Mouse (Mus musculus): ENCODE results near the gene Erich4. TPM values are rescaled to one million over a fixed set of nuclear protein-coding genes. Genes with fewer than 3 reads are reported as not detected.

The Erich4 gene
- polyA plus RNA-seq, 1 experiment = 0.11 TPM

- H3K4me1 ChIP-seq (ENCODE audit: control insufficient read depth, insufficient read depth, low read length) = no peaks in the 10 kb centered on the region
- H3K27ac ChIP-seq (ENCODE audit: insufficient read depth, low read length) = no peak overlapping the region
- DNase-seq = no peak
- no peak overlapping the region for H3K4me3 ChIP-seq (replicated peaks; ENCODE audit: insufficient read depth, low read depth, low read length)
- no peaks in the 10 kb centered on the region for H3K27me3 ChIP-seq (ENCODE audit: control insufficient read depth, insufficient read depth, low read length)
- 46% methylated on average over 6 of the region's 6 CpGs for WGBS
- TF ChIP-seq CTCF (IDR thresholded peaks at IDR 0.05; ENCODE audit: borderline replicate concordance, insufficient read depth, low read depth, low read length) (no peak), POLR2A (IDR thresholded peaks at IDR 0.05; ENCODE audit: borderline replicate concordance, insufficient read depth, low read length) (no peak)
These were observed 5.6 kb downstream of the Erich4 start for GRCm38 (mm10) chr7:25610056-25610455.

DNA sequence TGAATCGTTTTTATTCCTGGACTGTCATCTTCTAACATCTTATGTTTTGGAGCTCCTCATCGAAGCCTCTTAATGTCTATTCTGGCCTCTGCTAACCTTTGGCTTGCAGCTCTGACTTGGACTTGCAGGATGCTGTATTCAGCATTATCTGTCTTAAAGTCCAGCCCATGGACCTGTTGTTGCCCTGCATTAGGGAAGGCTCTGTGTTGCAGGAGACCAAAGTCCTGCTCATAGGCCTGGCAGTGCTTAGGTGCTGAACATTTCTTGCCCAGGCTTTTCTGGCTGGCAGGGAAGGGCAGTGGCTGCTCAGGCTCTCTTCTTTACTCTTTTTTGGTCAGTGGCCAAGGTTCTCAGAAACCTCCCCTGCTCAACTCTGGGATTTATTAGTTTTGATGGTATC, 8.5 kb downstream of the Erich4 start:
- 84% methylated on average over 2 of the region's 2 CpGs for WGBS
- DNase-seq = no peak
- no peaks in the 10 kb centered on the region for H3K27me3 ChIP-seq (ENCODE audit: control insufficient read depth, insufficient read depth, low read length)
- H3K4me3 ChIP-seq (replicated peaks; ENCODE audit: insufficient read depth, low read depth, low read length) = no peak overlapping the region
- H3K27ac ChIP-seq (ENCODE audit: insufficient read depth, low read length) = no peak overlapping the region
- no peak for TF ChIP-seq POLR2A (IDR thresholded peaks at IDR 0.05; ENCODE audit: borderline replicate concordance, insufficient read depth, low read length)
- no peaks in the 10 kb centered on the region for H3K4me1 ChIP-seq (ENCODE audit: control insufficient read depth, insufficient read depth, low read length)

GRCm38 (mm10) chr7:25606625-25607063, 9.0 kb downstream of the Erich4 start:
- no peak overlapping the region for H3K4me3 ChIP-seq (replicated peaks; ENCODE audit: insufficient read depth, low read depth, low read length)
- H3K4me1 ChIP-seq (ENCODE audit: control insufficient read depth, insufficient read depth, low read length) = no peaks in the 10 kb centered on the region
- TF ChIP-seq POLR2A (IDR thresholded peaks at IDR 0.05; ENCODE audit: borderline replicate concordance, insufficient read depth, low read length) (no peak), CTCF (IDR thresholded peaks at IDR 0.05; ENCODE audit: borderline replicate concordance, insufficient read depth, low read depth, low read length) (no peak)
- H3K27me3 ChIP-seq (ENCODE audit: control insufficient read depth, insufficient read depth, low read length) = no peaks in the 10 kb centered on the region
- DNase-seq = no peak
- 66% methylated on average over 4 of the region's 4 CpGs for WGBS
- H3K27ac ChIP-seq (ENCODE audit: insufficient read depth, low read length) = no peak overlapping the region

- DNase-seq = no peak
- 86% methylated on average over 16 of the region's 16 CpGs for WGBS
- no peak overlapping the region for H3K4me3 ChIP-seq (replicated peaks; ENCODE audit: insufficient read depth, low read depth, low read length)
- no peaks in the 10 kb centered on the region for H3K27me3 ChIP-seq (ENCODE audit: control insufficient read depth, insufficient read depth, low read length)
- H3K27ac ChIP-seq (ENCODE audit: insufficient read depth, low read length) = no peak overlapping the region
- no peaks in the 10 kb centered on the region for H3K4me1 ChIP-seq (ENCODE audit: control insufficient read depth, insufficient read depth, low read length)
- TF ChIP-seq CTCF (IDR thresholded peaks at IDR 0.05; ENCODE audit: borderline replicate concordance, insufficient read depth, low read depth, low read length) (no peak), POLR2A (IDR thresholded peaks at IDR 0.05; ENCODE audit: borderline replicate concordance, insufficient read depth, low read length) (no peak)
These were observed 14.3 kb downstream of the Erich4 start for GRCm38 (mm10) chr7:25601346-25601745.

- no peaks in the 10 kb centered on the region for H3K27me3 ChIP-seq (ENCODE audit: control insufficient read depth, insufficient read depth, low read length)
- H3K27ac ChIP-seq (ENCODE audit: insufficient read depth, low read length) = no peak overlapping the region
- no peaks in the 10 kb centered on the region for H3K4me1 ChIP-seq (ENCODE audit: control insufficient read depth, insufficient read depth, low read length)
- TF ChIP-seq POLR2A (IDR thresholded peaks at IDR 0.05; ENCODE audit: borderline replicate concordance, insufficient read depth, low read length) = no peak
- TF ChIP-seq CTCF (IDR thresholded peaks at IDR 0.05; ENCODE audit: borderline replicate concordance, insufficient read depth, low read depth, low read length) = no peak
- WGBS = 78% methylated on average over 11 of the region's 11 CpGs
- no peak for DNase-seq
- H3K4me3 ChIP-seq (replicated peaks; ENCODE audit: insufficient read depth, low read depth, low read length) = no peak overlapping the region
These were observed 15.0 kb downstream of the Erich4 start for GRCm38 (mm10) chr7:25600666-25601065.

- no peaks in the 10 kb centered on the region for H3K27me3 ChIP-seq (ENCODE audit: control insufficient read depth, insufficient read depth, low read length)
- H3K4me1 ChIP-seq (ENCODE audit: control insufficient read depth, insufficient read depth, low read length) = no peaks in the 10 kb centered on the region
- peak; percentile 47 to 73 for DNase-seq
- H3K4me3 ChIP-seq (replicated peaks; ENCODE audit: insufficient read depth, low read depth, low read length) = no peak overlapping the region
- H3K27ac ChIP-seq (ENCODE audit: insufficient read depth, low read length) = no peak overlapping the region
- TF ChIP-seq POLR2A (IDR thresholded peaks at IDR 0.05; ENCODE audit: borderline replicate concordance, insufficient read depth, low read length) (no peak), CTCF (IDR thresholded peaks at IDR 0.05; ENCODE audit: borderline replicate concordance, insufficient read depth, low read depth, low read length) (peak; percentile 64)
- 13% methylated on average over 10 of the region's 10 CpGs for WGBS
These were observed 16.0 kb downstream of the Erich4 start for GRCm38 (mm10) chr7:25599663-25600062.

DNA sequence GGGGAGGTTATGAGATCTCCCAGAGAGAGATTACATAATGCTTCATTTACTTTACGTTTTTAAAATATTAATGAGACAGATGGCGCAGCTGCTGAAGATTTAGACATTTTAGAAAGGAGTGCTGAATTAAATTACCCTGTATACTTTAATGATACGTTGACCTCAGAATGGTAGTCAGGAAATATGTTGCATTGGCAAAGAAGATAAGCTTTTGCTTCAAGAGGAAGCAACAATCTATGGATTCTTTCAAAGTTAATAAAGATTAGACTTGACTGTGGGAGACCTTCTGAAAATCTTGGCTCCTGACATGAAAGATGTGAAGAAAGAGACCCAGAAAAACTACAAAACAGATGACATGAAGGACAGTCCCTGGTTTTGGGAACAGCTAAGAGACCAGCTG, 21.8 kb downstream of the Erich4 start:
- 45% methylated on average over 3 of the region's 3 CpGs for WGBS
- H3K4me1 ChIP-seq (ENCODE audit: control insufficient read depth, insufficient read depth, low read length) = no peaks in the 10 kb centered on the region
- no peak overlapping the region for H3K4me3 ChIP-seq (replicated peaks; ENCODE audit: insufficient read depth, low read depth, low read length)
- no peak overlapping the region for H3K27ac ChIP-seq (ENCODE audit: insufficient read depth, low read length)
- no peak for DNase-seq
- TF ChIP-seq POLR2A (IDR thresholded peaks at IDR 0.05; ENCODE audit: borderline replicate concordance, insufficient read depth, low read length) (no peak), CTCF (IDR thresholded peaks at IDR 0.05; ENCODE audit: borderline replicate concordance, insufficient read depth, low read depth, low read length) (no peak)
- H3K27me3 ChIP-seq (ENCODE audit: control insufficient read depth, insufficient read depth, low read length) = no peaks in the 10 kb centered on the region

DNA sequence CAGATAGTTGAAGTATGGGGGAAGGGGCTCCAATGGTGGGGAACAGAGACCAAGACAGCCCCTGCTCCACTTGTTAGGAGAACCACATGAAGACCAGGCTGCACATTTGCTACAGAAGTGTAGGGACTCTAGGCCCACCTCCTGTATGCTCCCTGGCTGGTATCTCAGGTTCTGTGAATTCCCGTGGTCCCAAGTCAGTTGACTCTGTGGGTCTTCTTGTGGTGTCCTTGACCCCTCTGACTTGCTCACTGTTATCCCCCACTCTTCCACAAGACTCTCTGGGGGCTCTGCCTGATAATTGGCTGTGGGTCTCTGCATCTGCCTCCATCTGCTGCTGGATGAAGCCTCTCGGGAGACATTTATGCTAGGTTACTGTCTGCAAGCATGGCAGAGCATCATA, 24.5 kb downstream of the Erich4 start:
- Histone ChIP-seq H3K4me3 (replicated peaks; ENCODE audit: insufficient read depth, low read depth, low read length) (no peak overlapping the region), H3K27me3 (ENCODE audit: control insufficient read depth, insufficient read depth, low read length) (no peaks in the 10 kb centered on the region), H3K27ac (ENCODE audit: insufficient read depth, low read length) (no peak overlapping the region), H3K4me1 (ENCODE audit: control insufficient read depth, insufficient read depth, low read length) (no peaks in the 10 kb centered on the region)
- DNase-seq = no peak
- 80% methylated on average over 2 of the region's 2 CpGs for WGBS
- TF ChIP-seq POLR2A (IDR thresholded peaks at IDR 0.05; ENCODE audit: borderline replicate concordance, insufficient read depth, low read length) = no peak
- no peak for TF ChIP-seq CTCF (IDR thresholded peaks at IDR 0.05; ENCODE audit: borderline replicate concordance, insufficient read depth, low read depth, low read length)
